Mouse (Mus musculus) brain, embryonic 14.5 days (tissue): ENCODE measurements at regions not wholly inside any gene's neighbourhood (a gene's known extent, or its start where the extent isn't known, plus 50 kb on each side); places are given as distances from the start of the nearest gene placed in this dataset.
A peak's percentile ranks its signal among the peaks of the same experiment; 100 is the strongest.

ENCODE experiments used
- DNase-seq: peaks from one replicate; pipeline ENCODE4 v3.0.0-alpha.2; 2011; ENCODE audit warnings: low read depth
- CTCF ChIP-seq: fragments of 200-500 bp; IDR thresholded peaks from 2 replicates; pipeline ENCODE4 v1.5.1; 2012; ENCODE audit warnings: inconsistent platforms, mild to moderate bottlenecking, moderate library complexity, borderline replicate concordance; ENCODE audit not compliant: insufficient read depth, insufficient read length; ENCODE audit errors: extremely low read depth
- POLR2A ChIP-seq: fragments of 200-500 bp; IDR thresholded peaks from 2 replicates; pipeline ENCODE4 v1.6.1; 2012; ENCODE audit warnings: mild to moderate bottlenecking, inconsistent platforms, borderline replicate concordance; ENCODE audit not compliant: poor library complexity, insufficient read depth, insufficient read length, severe bottlenecking; ENCODE audit errors: extremely low read depth

- no peak for TF ChIP-seq CTCF
- TF ChIP-seq POLR2A, result no peak
These were observed 701.2 kb upstream of the Impad1 start for GRCm38 (mm10) chr4:5494072-5495000.

GRCm38 (mm10) chr4:5486786-5487185 is 693.6 kb upstream of the Impad1 start:
- DNase-seq, result no peak
- no peak for TF ChIP-seq POLR2A
- no peak for TF ChIP-seq CTCF

More at GRCm38 (mm10) chr4:5494072-5495000, 701.2 kb upstream of the Impad1 start:
- DNase-seq, result no peak

GRCm38 (mm10) chr4:5471891-5472558 is 678.9 kb upstream of the Impad1 start:
- DNase-seq, result peak; percentile 48
- TF ChIP-seq CTCF (no peak), POLR2A (no peak)

GRCm38 (mm10) chr4:5459028-5459695 is 666.0 kb upstream of the Impad1 start:
- DNase-seq, result no peak
- TF ChIP-seq CTCF (no peak), POLR2A (no peak)

GRCm38 (mm10) chr4:5450417-5450816 is 657.3 kb upstream of the Impad1 start:
- TF ChIP-seq CTCF (no peak), POLR2A (no peak)
- DNase-seq, result no peak

- peak; percentile 42 for DNase-seq
- TF ChIP-seq POLR2A (no peak), CTCF (no peak)
These were observed 648.3 kb upstream of the Impad1 start for GRCm38 (mm10) chr4:5441339-5442019.

- DNase-seq, result peak; percentile 37
- TF ChIP-seq POLR2A (no peak), CTCF (no peak)
These were observed 643.9 kb upstream of the Impad1 start for GRCm38 (mm10) chr4:5437076-5437475.
